1 mouse cellular context compared by ENCODE assay signal in the genomic region with DNA sequence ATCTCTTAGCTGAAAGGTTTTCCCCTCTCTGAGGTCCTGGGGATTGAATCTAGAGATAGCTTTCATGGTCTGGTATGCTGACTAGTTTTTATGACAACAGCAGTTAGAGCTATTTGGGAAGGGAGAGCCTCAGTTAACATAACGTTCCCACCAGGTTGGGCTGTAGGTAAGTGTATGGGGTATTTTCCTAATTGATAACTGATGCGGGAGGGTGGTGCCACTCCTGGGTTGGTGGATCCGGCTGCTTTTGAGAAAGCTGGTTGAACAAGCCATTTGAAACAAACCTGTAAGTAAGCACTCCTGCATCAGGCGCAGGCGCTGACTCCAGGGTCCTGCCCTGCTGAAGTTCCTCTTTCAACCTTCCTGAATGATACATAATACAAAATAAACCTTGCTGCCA.
A peak's percentile ranks its signal among the peaks of the same experiment; 100 is the strongest.
TF ChIP-seq lines count a peak whose summit lies in the region.

No protein-coding gene starts in this region.

TF ChIP-seq in CH12.LX, 34 proteins besides CTCF, POLR2A, EP300 and RAD21:
- no peak for TF ChIP-seq MAX (IDR thresholded peaks at IDR 0.05; ENCODE audit: low read length)
- 0 out of 2 replicates have a peak, but pooled peaks have one; percentile 22 for TF ChIP-seq NRF1 (IDR thresholded peaks at IDR 0.05; ENCODE audit: low read depth, low read length)
- TF ChIP-seq ZNF384 (IDR thresholded peaks at IDR 0.05; ENCODE audit: low read depth, low read length), result no peak
